Mouse (Mus musculus) lung, postnatal 4 days (tissue): Measurements from ENCODE around the gene Chchd2.

ENCODE experiments used
- DNase-seq, 2 experiments: peaks; one replicate each; pipeline ENCODE4 v3.0.0; 2021

Chchd2 gene

GRCm38 (mm10) chr5:129877731-129878455 lies 9.4 kb downstream of the Chchd2 start:
- DNase-seq, result no peak

GRCm38 (mm10) chr5:129875098-129875497 lies 12.2 kb downstream of the Chchd2 start:
- DNase-seq, result no peak

- no peak for DNase-seq
Observed at GRCm38 (mm10) chr5:129873942-129874341, 13.3 kb downstream of the Chchd2 start.

GRCm38 (mm10) chr5:129871238-129871637 lies 16.0 kb downstream of the Chchd2 start:
- DNase-seq, result no peak

DNA sequence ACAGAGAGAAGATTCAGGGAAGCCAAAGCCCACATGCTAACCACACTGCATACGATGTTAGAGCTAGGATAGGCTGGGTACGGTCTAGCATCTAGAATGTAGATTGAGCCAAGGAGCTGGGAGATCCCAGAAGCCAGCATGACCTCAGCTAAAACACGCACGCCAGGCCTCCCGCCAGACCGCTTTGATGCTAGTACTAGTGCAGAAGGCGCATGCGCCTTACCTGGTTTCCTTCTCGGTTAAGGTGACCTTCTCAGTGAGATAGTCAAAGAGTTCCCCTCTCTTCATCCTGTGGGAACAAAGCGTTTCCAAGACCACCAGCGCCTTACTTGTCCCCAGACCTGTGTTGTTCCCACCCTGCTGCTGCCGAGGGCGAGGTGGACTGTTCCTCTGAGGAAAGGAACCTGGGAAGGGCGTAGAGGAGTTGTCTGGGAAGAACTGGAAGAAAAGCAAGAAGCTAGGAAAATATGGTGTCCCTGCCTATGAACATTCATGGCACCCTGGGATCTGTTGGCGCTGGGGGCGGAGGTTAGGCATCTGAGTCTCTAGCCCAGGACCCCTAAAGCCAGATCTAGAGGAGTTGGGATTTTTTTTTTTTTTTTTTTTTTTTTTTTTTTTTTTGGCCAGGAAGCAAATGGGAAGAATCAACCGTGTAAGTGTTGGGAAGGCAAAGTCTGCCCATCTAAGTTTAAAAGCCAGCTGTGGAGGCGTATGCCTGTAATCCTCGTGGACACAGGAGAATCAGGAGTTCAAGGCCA lies 17.9 kb downstream of the Chchd2 start:
- DNase-seq, result no peak

- no peak for DNase-seq
Observed at GRCm38 (mm10) chr5:129865841-129866240, 21.4 kb downstream of the Chchd2 start.

DNA sequence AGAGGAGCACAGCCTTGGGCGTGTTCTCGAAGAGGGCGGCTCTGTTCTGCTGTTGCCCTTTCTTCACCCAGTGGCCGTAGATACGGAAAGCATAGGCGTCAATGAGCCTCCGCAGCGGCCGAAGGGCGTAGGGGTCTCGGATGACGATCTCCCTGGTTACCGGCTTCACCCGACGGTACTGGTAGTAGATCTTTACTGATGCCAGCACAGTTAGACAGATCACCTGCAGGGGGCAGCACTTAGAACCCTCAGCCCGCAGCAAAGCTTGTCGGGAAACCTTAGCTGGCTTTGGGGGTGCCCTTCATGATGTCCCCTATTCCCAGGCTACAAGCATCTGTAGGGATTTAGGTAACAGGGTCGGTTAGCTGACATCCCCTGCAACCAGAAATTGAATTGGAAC lies 22.8 kb downstream of the Chchd2 start:
- peak; percentile 35 to 51 for DNase-seq

DNA sequence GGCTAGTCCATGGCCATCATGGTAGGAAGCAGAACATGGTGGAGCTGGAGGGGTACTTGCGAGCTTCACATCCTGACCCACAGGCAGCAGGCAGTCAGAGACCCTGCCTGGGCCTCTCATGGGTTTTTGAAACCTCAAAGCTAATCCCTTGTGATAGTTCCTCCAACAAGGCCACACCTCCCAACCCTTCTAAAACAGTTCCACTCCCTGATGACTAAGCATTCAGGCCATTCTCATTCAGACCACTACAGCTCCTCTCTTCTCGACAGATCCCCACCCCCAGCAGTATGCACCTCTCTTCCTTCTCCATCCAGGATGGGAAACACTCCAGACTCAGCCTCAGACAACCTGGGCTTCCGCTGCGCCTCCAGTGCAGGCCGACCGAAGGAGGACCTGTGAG lies 24.9 kb downstream of the Chchd2 start:
- no peak for DNase-seq

DNA sequence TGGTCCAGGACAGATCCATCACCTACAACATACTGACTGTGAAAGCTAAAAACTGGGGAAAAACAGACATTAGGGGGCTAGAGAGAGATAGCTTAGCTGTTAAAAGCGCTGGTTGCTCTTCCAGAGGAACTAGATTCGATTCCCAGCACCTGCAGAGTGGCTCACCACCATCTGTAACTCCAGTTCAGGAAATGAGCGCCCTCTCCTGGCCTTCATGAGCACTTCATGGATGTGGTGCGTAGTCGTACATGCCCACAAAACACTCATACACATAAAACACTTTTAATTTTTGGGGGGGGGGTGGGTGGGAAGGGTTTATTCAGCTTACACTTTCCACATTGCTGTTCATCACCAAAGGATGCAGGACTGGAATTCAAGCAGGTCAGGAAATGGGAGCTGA lies 30.9 kb downstream of the Chchd2 start:
- no peak for DNase-seq

GRCm38 (mm10) chr5:129855163-129855562 lies 32.1 kb downstream of the Chchd2 start:
- no peak for DNase-seq

- DNase-seq, result no peak
Observed at GRCm38 (mm10) chr5:129847558-129847820, 39.8 kb downstream of the Chchd2 start.

DNA sequence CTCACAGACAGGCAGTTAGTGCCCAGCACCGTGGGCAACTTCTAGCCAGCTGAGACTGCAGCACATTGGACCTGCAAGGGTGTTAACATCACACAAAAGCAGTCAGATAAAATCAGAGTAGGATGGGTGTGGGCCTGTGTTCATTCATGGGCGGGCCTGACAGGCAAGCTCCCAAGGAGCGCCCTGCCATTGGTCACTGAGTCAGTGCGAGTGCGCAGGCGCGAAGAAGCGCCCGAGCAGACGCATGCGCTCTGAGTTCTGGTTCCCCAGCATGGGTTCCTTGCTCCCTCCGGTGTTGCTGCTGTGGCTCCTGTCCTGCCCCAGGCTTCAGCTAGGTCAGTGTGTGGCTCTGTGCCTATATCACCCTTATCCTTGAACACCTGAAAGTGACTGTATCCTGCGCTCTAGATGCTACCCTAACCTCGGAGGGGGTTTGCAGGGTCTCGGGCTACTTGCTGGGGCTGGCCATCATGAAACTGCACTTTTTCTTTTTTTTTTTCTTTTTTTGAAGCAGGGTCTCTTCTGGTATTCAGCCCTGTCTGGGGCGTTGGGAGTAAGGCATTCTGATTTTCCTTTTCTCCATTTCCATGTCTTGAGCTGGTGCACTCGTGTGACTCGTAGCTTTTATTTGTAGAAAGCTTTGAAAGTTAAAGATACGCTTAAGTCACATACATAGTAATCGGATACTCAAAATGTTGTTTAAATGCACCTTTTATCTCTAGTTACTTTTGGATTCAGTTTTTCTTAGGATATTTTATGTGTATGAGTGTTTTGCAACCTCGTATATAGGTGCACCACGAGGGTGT lies 40.3 kb downstream of the Chchd2 start, which contains the start of gene Sumf2:
Gene Sumf2 (plus strand): TSS at position 235 of the 806 bp plus-strand sequence.
- peak; percentile 97 for DNase-seq

DNA sequence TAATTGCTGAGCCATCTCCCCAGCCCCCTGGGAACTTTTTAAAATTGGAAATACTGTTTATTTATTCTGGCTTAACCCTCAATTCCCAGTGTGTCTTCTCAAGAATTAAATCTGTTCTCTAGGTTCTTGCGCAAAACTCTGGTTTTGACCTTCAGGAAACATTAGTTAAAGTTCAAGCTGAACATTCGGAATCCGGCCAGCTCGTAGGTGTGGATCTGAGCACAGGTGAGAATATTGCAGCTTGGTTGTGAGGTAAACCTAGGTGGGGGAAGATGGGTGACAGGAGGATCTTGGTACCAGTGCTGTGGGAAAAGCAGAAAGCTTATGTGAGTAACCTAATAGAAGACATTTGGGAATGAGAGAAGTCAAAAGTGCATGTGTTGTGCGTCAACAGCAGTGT lies 42.4 kb downstream of the Chchd2 start:
- DNase-seq, result no peak
